Mouse (Mus musculus) cortical plate, adult 2 months (tissue): ENCODE measurements around the gene Usf3. TPM values are rescaled to one million over a fixed set of nuclear protein-coding genes. Genes with fewer than 3 reads are reported as not detected.

Experiments
- H3K27ac ChIP-seq: fragments of 200-500 bp; 2 replicates; pipeline ENCODE4 v1.5.1; 2012; ENCODE audit warnings: low read length, control low read depth, inconsistent platforms; ENCODE audit not compliant: insufficient read depth
- H3K4me1 ChIP-seq: fragments of 200-500 bp; 2 replicates; pipeline ENCODE4 v1.6.1; 2011; ENCODE audit warnings: low read length; ENCODE audit not compliant: control insufficient read depth, insufficient read depth
- H3K4me3 ChIP-seq: fragments of 200-500 bp; 2 replicates; pipeline ENCODE4 v1.5.1; 2011; ENCODE audit warnings: mild to moderate bottlenecking, low read length, control low read depth; ENCODE audit not compliant: insufficient read depth
- CTCF ChIP-seq: fragments of 200-500 bp; IDR thresholded peaks from 2 replicates; pipeline ENCODE4 v1.5.1; 2011; ENCODE audit warnings: mild to moderate bottlenecking, control low read depth, low read length; ENCODE audit not compliant: insufficient read depth; ENCODE audit errors: extremely low read depth
- POLR2A ChIP-seq: fragments of 200-500 bp; IDR thresholded peaks from 2 replicates; pipeline ENCODE4 v1.6.1; 2011; ENCODE audit warnings: mild to moderate bottlenecking, low read length, control low read depth; ENCODE audit not compliant: insufficient read depth; ENCODE audit errors: extremely low read depth
- polyA plus RNA-seq: library from polyadenylated mRNA; depleted of rRNA; stranded (reverse); fragments of >200 nt; gene quantifications from 2 replicates; pipeline ENCODE4 v1.2.3, GENCODE M21; 2012

Gene Usf3
- polyA plus RNA-seq, 1 experiment = 14.2 TPM

GRCm38 (mm10) chr16:44249985-44250384 is 76.9 kb downstream of the Usf3 start:
- Histone ChIP-seq H3K4me1 (peaks cover 1% of the 10 kb centered on the region; the same call in 1 of the 2 replicates), H3K4me3 (no peak overlapping the region), H3K27ac (no peak overlapping the region)
- TF ChIP-seq POLR2A = no peak
- no peak for TF ChIP-seq CTCF

GRCm38 (mm10) chr16:44252735-44253134 is 79.7 kb downstream of the Usf3 start:
- no peak overlapping the region for H3K4me3 ChIP-seq
- TF ChIP-seq POLR2A (no peak), CTCF (no peak)
- no peak overlapping the region for H3K27ac ChIP-seq
- H3K4me1 ChIP-seq = peaks cover 1% of the 10 kb centered on the region; the same call in 1 of the 2 replicates

- TF ChIP-seq CTCF (no peak), POLR2A (no peak)
- Histone ChIP-seq H3K27ac (no peak overlapping the region), H3K4me3 (no peak overlapping the region), H3K4me1 (peaks cover 1% of the 10 kb centered on the region; the same call in 1 of the 2 replicates)
Measured at GRCm38 (mm10) chr16:44253797-44254634, 81.0 kb downstream of the Usf3 start.

- H3K4me3 ChIP-seq = no peak overlapping the region
- H3K27ac ChIP-seq = 0 out of 2 replicates have a peak overlapping the region, but pooled peaks have one; percentile 12
- TF ChIP-seq POLR2A (no peak), CTCF (no peak)
- peaks cover 1% of the 10 kb centered on the region; the same call in 1 of the 2 replicates for H3K4me1 ChIP-seq
Measured at GRCm38 (mm10) chr16:44254698-44255097, 81.7 kb downstream of the Usf3 start.

- Histone ChIP-seq H3K4me1 (no peaks in the 10 kb centered on the region), H3K27ac (no peak overlapping the region), H3K4me3 (no peak overlapping the region)
- no peak for TF ChIP-seq POLR2A
- TF ChIP-seq CTCF = no peak
Measured at GRCm38 (mm10) chr16:44257476-44257875, 84.4 kb downstream of the Usf3 start.

GRCm38 (mm10) chr16:44264916-44265315 is 91.9 kb downstream of the Usf3 start:
- peaks cover 7% of the 10 kb centered on the region for H3K4me1 ChIP-seq
- H3K27ac ChIP-seq = no peak overlapping the region

GRCm38 (mm10) chr16:44265562-44265961 is 92.5 kb downstream of the Usf3 start:
- Histone ChIP-seq H3K4me1 (peaks cover 7% of the 10 kb centered on the region), H3K4me3 (no peak overlapping the region)
- TF ChIP-seq POLR2A (no peak), CTCF (no peak)

More at GRCm38 (mm10) chr16:44264916-44265315, 91.9 kb downstream of the Usf3 start:
- no peak for TF ChIP-seq POLR2A
- no peak for TF ChIP-seq CTCF
- H3K4me3 ChIP-seq = no peak overlapping the region

GRCm38 (mm10) chr16:44268541-44269215 is 95.6 kb downstream of the Usf3 start:
- H3K4me1 ChIP-seq = peaks cover 7% of the 10 kb centered on the region
- TF ChIP-seq CTCF (no peak), POLR2A (no peak)

More at GRCm38 (mm10) chr16:44265562-44265961, 92.5 kb downstream of the Usf3 start:
- no peak overlapping the region for H3K27ac ChIP-seq

GRCm38 (mm10) chr16:44269578-44269977 is 96.5 kb downstream of the Usf3 start:
- H3K27ac ChIP-seq = peak overlapping the region; percentile 73
- H3K4me1 ChIP-seq = peaks cover 7% of the 10 kb centered on the region
- TF ChIP-seq CTCF (no peak), POLR2A (no peak)
- H3K4me3 ChIP-seq = no peak overlapping the region

More at GRCm38 (mm10) chr16:44268541-44269215, 95.6 kb downstream of the Usf3 start:
- H3K4me3 ChIP-seq = no peak overlapping the region
- H3K27ac ChIP-seq = peak overlapping the region; percentile 62

GRCm38 (mm10) chr16:44270606-44271005 is 97.6 kb downstream of the Usf3 start:
- no peak overlapping the region for H3K4me3 ChIP-seq
- TF ChIP-seq POLR2A (no peak), CTCF (no peak)
- H3K27ac ChIP-seq = no peak overlapping the region; the same call in 1 of the 2 replicates
- H3K4me1 ChIP-seq = peaks cover 7% of the 10 kb centered on the region
